In the genomic region with DNA sequence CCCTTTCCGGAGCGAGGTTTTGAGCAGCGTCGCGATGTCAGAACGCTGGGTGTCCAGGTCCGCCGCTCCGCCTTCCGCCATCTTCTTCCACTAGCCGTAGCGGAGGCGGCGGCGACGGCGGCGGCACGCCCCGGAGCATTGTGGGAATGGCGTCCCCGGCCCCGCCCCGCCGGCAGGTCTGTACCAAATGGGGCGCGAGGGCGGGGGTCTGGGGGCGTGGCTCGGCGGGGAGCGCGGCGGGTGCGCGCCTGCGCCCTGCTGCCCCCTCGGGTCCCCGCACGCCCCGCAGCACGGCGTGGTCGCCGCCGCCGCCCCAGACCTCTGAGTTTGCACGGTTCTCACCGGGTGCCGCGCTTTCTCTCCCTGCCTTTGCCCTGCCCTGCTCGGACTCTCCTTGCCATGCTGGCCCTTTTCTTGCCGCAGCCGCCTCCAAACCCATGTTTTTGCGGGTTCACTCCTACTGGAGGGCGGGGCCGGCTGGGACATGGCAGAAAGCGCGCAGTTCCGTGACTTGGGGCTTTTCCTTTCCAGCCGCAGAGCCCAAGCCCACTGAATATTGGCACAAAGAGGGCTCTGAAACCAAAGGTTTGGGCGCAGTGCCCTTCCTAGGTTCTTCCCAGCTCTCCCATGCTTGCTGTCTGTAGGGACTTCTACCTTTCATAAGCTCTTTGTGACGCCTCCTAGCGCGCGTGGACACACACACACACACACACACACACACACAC, we compare ENCODE assay signal across 8 mouse cellular contexts. TPM values are rescaled to one million over a fixed set of nuclear protein-coding genes. Genes with fewer than 3 reads are reported as not detected.
DNase-seq lines count a peak whose midpoint lies in the region; ATAC-seq lines count a peak whose summit lies in the region.

TSS of gene Usp15 (minus strand) at position 161 of the 725 bp plus-strand sequence.

- peak; percentile 95 for DNase-seq in ZHBTc4 (ENCODE audit: low read depth, low spot score)
- DNase-seq in gastrocnemius, adult 8-10 months (ENCODE audit: low spot score in 2 of 2): peak; percentile 87 to 92
- DNase-seq in induced T-regulatory cell, adult 2 months (ENCODE audit: low read depth): peak; percentile 94
- DNase-seq in left cerebral cortex, adult 9 months (ENCODE audit: low spot score in 2 of 2): peak; percentile 76 to 90
- peak; percentile 97 for DNase-seq in right cerebral cortex, postnatal 14 days
- peak; percentile 90 to 91 for DNase-seq in urinary bladder, postnatal 36 days (ENCODE audit: low spot score in 2 of 2)

- ATAC-seq in common myeloid progenitor, adult 5-6 weeks (replicated peaks; ENCODE audit: low read depth, poor library complexity, severe bottlenecking): peak; percentile 52
- ATAC-seq in megakaryocyte progenitor cell, adult 5-6 weeks (replicated peaks; ENCODE audit: poor library complexity): peak; percentile 56

RNA-seq across cellular contexts. Expression of gene Usp15, which starts in this region (rescaled TPM):
- 260 and 320 TPM in 2 replicates for total RNA-seq in common myeloid progenitor, adult 5-6 weeks (2017)
- 100 to 1,000 TPM; 153 to 195 (median 169) TPM for total RNA-seq in gastrocnemius, adult 8-10 months (2022)
- 129 and 132 TPM in 2 replicates for total RNA-seq in megakaryocyte progenitor cell, adult 5-6 weeks (2015)
- total RNA-seq in megakaryocyte progenitor cell, adult 5-6 weeks (2017): 170 and 218 TPM in 2 replicates

Comparison
In these comparisons a context has a peak if more than half of its experiments do, and no peak if none do; other contexts are left out.
1. Peak in every context shown above with its lines: DNase-seq and ATAC-seq.